Mouse (Mus musculus): Measurements from ENCODE around the gene Pip5k1b.
A peak's percentile ranks its signal among the peaks of the same experiment; 100 is the strongest.

DNA sequence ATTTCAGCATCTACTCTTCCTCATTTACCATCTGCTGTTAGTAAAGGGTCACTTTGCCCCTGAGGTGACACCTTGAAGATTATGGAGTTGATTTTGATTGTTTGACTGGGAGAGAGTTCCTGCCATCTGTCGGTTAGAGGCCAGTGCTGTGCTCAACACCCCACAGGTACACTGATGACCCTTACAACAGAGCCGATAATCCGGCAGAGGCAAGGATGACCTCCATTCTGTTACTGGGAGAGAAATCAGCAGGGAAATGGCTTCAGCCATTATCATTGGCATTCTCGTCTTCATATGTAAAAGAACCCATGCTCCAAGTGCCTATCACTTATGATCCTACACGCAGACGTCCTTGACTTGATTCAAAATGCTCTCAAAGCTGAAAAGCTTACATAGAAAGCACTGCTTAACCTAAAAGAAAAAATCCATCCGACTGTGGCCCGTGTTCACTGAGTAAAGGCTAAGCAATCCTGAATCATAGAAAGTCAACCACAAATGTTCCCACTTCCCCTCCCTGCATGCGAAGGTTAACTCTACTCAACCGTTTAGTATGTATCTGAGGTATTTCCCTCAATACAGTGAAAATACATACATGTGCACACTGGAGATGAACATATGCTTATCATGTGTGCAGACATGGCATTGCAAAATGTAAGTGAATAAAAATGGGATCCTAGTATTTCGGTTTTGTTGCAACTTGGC, 146.7 kb downstream of the Pip5k1b start:
- peak; percentile 72; the same call in 1 of the 2 replicates for TF ChIP-seq NANOG (IDR thresholded peaks at IDR 0.05; ENCODE audit: borderline replicate concordance, low read length)
- TF ChIP-seq CTCF (conservative IDR thresholded peaks at IDR 0.05; ENCODE audit: low read length), result no peak

Data from E14TG2a.4 (cell line).